Mouse (Mus musculus) cerebellum, adult 2 months (tissue): Measurements from ENCODE around the gene Nmd3.

ENCODE experiments used
- CTCF ChIP-seq: fragments of 200-500 bp; IDR thresholded peaks from 2 replicates; pipeline ENCODE4 v1.5.1; 2011; ENCODE audit warnings: low read depth, mild to moderate bottlenecking, control low read depth, low read length, moderate library complexity, borderline replicate concordance; ENCODE audit not compliant: insufficient read depth
- POLR2A ChIP-seq: fragments of 200-500 bp; IDR thresholded peaks from 2 replicates; pipeline ENCODE4 v1.6.1; 2011; ENCODE audit warnings: low read length, control low read depth, borderline replicate concordance; ENCODE audit not compliant: insufficient read depth

DNA sequence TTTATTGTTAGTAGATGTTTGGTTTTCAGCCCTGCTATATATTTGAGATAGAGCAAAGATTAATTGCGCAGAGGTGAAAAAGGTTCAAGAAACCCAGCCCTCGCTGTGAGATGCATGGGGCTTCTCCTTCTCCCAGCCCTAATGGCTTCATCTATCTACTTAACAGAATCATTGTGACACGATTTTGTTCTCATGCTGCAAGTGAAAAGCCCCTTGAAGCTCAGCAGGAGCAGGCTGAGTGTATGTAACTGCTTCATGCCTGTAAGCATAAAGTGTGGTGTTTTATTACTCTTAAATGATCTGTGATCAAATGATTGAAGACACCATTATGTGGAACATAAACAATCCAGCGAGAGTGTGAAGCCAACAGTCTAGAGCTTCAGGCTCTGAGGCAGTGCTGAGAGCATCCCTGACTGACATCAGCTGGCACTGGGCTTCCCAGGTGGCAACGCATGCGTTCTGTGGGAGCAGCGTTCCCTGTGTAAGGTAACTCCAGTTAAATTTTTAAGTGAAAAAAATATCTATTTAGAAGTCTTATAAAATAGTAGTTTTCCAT, 79.1 kb downstream of the Nmd3 start:
- TF ChIP-seq POLR2A (no peak), CTCF (no peak)
